Mouse (Mus musculus): ENCODE measurements at regions not wholly inside any gene's neighbourhood (a gene's known extent, or its start where the extent isn't known, plus 50 kb on each side); places are given as distances from the start of the nearest gene placed in this dataset.

- ATAC-seq (replicated peaks in 1 of 2; ENCODE audit: insufficient read depth in 1 of 2, low FRiP score in 2 of 2, low TSS enrichment in 1 of 2, low read depth in 1 of 2, poor library complexity in 2 of 2, severe bottlenecking in 2 of 2), result no peak
These were observed 261.1 kb downstream of the Agtpbp1 start for GRCm38 (mm10) chr13:59323933-59324332.

DNA sequence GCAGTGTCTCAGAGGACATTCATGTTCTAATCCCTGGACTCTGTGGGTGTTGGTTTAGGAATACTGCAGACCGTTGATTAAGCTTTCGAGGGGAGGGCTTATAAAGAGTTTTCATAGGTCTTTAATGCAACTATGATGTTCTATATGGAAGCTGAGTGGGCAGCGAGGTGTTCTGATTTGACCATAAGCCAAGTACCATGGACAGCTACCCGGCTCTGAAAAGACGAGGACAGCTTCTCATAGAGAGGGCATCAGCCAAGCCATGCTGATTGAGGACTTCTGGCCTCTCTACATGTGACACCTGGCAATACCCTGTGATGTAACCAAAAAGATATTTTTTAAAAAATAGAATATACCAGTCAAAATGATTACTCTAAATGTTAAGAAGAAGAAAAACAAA lies 261.6 kb downstream of the Agtpbp1 start:
- no peak for ATAC-seq (replicated peaks in 1 of 2; ENCODE audit: insufficient read depth in 1 of 2, low FRiP score in 2 of 2, low TSS enrichment in 1 of 2, low read depth in 1 of 2, poor library complexity in 2 of 2, severe bottlenecking in 2 of 2)

DNA sequence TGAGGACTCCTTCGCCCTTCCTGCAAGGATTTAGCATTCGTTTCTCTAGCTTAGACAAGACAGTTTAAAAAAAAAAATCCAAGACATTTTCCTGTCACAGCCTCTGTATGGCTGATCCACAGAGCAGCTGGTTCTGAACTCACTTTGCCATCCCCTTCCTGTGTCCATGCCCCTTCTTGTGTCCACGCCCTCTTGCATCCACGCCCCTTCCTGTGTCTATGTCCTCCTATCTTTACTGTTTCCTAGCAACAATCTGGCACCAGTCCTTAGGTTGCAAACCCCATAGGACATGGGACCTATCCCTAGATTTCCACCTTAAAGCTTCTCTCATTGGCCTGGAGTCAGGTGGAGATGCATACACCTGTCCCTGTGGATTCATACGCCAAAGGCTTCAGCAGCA lies 264.8 kb downstream of the Agtpbp1 start:
- no peak for ATAC-seq (replicated peaks in 1 of 2; ENCODE audit: insufficient read depth in 1 of 2, low FRiP score in 2 of 2, low TSS enrichment in 1 of 2, low read depth in 1 of 2, poor library complexity in 2 of 2, severe bottlenecking in 2 of 2)

GRCm38 (mm10) chr13:59317458-59318005 lies 267.5 kb downstream of the Agtpbp1 start:
- no peak for ATAC-seq (replicated peaks in 1 of 2; ENCODE audit: insufficient read depth in 1 of 2, low FRiP score in 2 of 2, low TSS enrichment in 1 of 2, low read depth in 1 of 2, poor library complexity in 2 of 2, severe bottlenecking in 2 of 2)

DNA sequence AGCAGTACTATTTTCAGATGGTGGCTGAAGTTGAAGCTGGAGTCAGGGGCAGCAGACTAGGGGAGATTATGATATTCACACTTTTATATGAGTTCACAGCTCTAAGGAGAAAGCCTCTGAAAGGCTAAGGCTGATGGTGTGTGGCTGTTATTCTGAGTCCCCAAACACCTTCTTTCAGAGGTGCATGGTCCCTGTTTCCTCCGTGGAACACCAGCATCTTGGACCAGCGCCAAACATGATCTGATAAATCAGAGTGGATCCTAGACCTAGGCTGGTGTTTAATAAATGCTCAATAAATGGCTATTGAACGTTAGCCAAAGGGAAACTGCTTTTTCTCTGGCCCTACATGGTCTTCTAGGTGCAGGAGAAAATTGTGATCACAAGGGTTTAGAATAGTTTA lies 269.2 kb downstream of the Agtpbp1 start:
- ATAC-seq (replicated peaks in 1 of 2; ENCODE audit: insufficient read depth in 1 of 2, low FRiP score in 2 of 2, low TSS enrichment in 1 of 2, low read depth in 1 of 2, poor library complexity in 2 of 2, severe bottlenecking in 2 of 2), result no peak

DNA sequence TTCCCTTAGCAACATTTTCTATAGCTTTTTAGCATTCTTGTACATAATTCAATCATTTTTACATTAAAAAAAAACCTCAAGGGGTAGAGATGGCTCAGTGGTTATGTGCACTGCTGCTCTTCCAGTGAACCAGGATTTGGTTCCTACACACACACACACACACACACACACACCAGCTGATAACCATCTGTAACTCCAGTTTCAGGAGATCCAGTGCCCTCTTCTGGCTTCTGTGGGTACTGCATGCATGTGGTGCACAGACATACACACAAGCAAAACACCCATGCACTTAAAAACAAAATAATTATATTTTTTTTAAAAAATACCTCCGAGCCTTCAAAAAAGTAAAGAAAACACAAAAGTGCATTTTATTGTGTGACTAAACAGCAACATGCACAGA lies 270.6 kb downstream of the Agtpbp1 start:
- no peak for ATAC-seq (replicated peaks in 1 of 2; ENCODE audit: insufficient read depth in 1 of 2, low FRiP score in 2 of 2, low TSS enrichment in 1 of 2, low read depth in 1 of 2, poor library complexity in 2 of 2, severe bottlenecking in 2 of 2)

- no peak for ATAC-seq (replicated peaks in 1 of 2; ENCODE audit: insufficient read depth in 1 of 2, low FRiP score in 2 of 2, low TSS enrichment in 1 of 2, low read depth in 1 of 2, poor library complexity in 2 of 2, severe bottlenecking in 2 of 2)
These were observed 271.2 kb downstream of the Agtpbp1 start for GRCm38 (mm10) chr13:59313725-59314330.

DNA sequence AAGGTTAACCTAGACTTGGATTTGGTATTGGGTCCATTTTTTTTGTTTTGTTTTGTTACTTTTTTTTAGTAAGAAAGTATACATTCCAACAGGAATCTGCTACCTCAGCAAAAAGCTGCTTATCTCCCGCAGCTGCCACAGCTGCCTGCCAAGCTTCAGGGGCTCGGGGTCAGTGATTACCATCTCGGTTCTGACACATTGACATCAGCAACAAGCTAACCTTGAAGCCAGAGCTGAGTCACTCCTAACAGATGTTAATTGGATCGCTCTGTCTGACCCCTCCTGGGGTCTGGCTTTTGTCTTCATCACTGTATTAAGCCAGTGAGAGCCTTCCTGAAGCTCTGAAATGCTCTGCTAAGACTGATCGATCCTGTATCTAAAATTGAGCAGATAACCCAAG lies 292.1 kb downstream of the Agtpbp1 start:
- ATAC-seq (replicated peaks in 1 of 2; ENCODE audit: insufficient read depth in 1 of 2, low FRiP score in 2 of 2, low TSS enrichment in 1 of 2, low read depth in 1 of 2, poor library complexity in 2 of 2, severe bottlenecking in 2 of 2), result no peak

GRCm38 (mm10) chr13:59289127-59289526 lies 295.9 kb downstream of the Agtpbp1 start:
- no peak for ATAC-seq (replicated peaks in 1 of 2; ENCODE audit: insufficient read depth in 1 of 2, low FRiP score in 2 of 2, low TSS enrichment in 1 of 2, low read depth in 1 of 2, poor library complexity in 2 of 2, severe bottlenecking in 2 of 2)

DNA sequence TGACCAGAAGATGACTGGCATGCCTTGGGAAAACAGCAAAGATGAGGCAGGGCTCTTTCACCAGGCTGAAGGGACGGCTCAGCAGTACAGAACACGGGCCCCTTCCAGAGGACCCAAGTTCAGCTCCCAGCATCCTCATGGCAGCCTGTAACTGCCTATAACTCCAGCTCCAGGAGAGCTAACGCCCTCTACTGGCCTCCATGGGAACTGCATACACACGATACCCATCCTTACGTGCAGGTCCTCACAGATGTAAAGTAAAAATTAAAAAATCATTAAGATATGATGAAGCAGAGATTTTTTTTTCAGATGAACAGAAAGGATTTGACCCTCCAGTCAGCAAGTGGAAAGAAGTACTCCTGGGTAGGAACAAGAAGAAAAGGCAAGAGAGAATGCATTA lies 303.8 kb downstream of the Agtpbp1 start:
- ATAC-seq (replicated peaks in 1 of 2; ENCODE audit: insufficient read depth in 1 of 2, low FRiP score in 2 of 2, low TSS enrichment in 1 of 2, low read depth in 1 of 2, poor library complexity in 2 of 2, severe bottlenecking in 2 of 2), result no peak

GRCm38 (mm10) chr13:59279136-59279535 lies 305.9 kb downstream of the Agtpbp1 start:
- no peak for ATAC-seq (replicated peaks in 1 of 2; ENCODE audit: insufficient read depth in 1 of 2, low FRiP score in 2 of 2, low TSS enrichment in 1 of 2, low read depth in 1 of 2, poor library complexity in 2 of 2, severe bottlenecking in 2 of 2)

DNA sequence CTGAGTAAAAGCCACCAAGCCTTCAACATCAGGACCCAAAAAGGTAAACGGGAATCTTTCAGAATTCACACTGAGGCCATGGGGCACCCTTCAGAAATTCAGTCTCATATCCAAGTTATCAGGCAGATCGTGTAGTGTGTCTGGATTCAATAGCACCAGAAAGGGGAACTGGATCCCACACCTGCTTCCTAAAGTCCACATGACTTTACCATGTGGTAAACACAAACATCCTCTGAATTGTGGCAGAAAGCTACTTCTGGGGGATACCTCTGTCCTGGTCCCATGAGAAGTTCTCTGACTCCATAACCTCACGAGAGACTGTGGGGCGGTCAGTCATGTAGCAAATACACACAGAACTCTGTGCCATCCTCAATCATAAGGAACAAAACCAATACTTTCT lies 313.4 kb downstream of the Agtpbp1 start:
- no peak for ATAC-seq (replicated peaks in 1 of 2; ENCODE audit: insufficient read depth in 1 of 2, low FRiP score in 2 of 2, low TSS enrichment in 1 of 2, low read depth in 1 of 2, poor library complexity in 2 of 2, severe bottlenecking in 2 of 2)

GRCm38 (mm10) chr13:59266854-59267253 lies 318.2 kb downstream of the Agtpbp1 start:
- ATAC-seq (replicated peaks in 1 of 2; ENCODE audit: insufficient read depth in 1 of 2, low FRiP score in 2 of 2, low TSS enrichment in 1 of 2, low read depth in 1 of 2, poor library complexity in 2 of 2, severe bottlenecking in 2 of 2), result no peak

DNA sequence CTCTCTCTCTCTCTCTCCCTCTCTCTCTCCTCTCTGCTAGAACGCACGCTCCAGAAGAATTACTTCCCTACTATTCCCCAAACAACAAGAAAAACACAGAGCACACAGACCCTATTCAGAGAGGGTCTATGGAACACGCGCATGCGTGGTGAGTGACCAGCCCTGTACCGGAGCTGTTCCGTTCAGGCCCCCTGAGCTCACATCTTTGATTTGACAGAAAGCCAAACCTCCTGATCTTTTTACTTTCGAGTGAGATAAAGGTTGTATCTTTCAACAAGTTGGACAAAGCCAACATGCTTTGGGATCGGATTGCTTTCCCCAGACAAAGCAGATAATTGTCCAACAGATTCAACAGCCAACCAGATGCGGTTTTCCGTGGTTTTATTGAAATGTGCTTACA lies 320.9 kb downstream of the Agtpbp1 start:
- ATAC-seq (replicated peaks in 1 of 2; ENCODE audit: insufficient read depth in 1 of 2, low FRiP score in 2 of 2, low TSS enrichment in 1 of 2, low read depth in 1 of 2, poor library complexity in 2 of 2, severe bottlenecking in 2 of 2), result no peak

GRCm38 (mm10) chr13:59261924-59262323 lies 323.1 kb downstream of the Agtpbp1 start:
- ATAC-seq (replicated peaks in 1 of 2; ENCODE audit: insufficient read depth in 1 of 2, low FRiP score in 2 of 2, low TSS enrichment in 1 of 2, low read depth in 1 of 2, poor library complexity in 2 of 2, severe bottlenecking in 2 of 2), result no peak

GRCm38 (mm10) chr13:59255798-59256435 lies 329.1 kb downstream of the Agtpbp1 start:
- ATAC-seq (replicated peaks in 1 of 2; ENCODE audit: insufficient read depth in 1 of 2, low FRiP score in 2 of 2, low TSS enrichment in 1 of 2, low read depth in 1 of 2, poor library complexity in 2 of 2, severe bottlenecking in 2 of 2), result no peak

GRCm38 (mm10) chr13:59253667-59254558 lies 331.1 kb downstream of the Agtpbp1 start:
- no peak for ATAC-seq (replicated peaks in 1 of 2; ENCODE audit: insufficient read depth in 1 of 2, low FRiP score in 2 of 2, low TSS enrichment in 1 of 2, low read depth in 1 of 2, poor library complexity in 2 of 2, severe bottlenecking in 2 of 2)
